Comparison of ENCODE assay signal across 12 mouse cellular contexts in the genomic region with DNA sequence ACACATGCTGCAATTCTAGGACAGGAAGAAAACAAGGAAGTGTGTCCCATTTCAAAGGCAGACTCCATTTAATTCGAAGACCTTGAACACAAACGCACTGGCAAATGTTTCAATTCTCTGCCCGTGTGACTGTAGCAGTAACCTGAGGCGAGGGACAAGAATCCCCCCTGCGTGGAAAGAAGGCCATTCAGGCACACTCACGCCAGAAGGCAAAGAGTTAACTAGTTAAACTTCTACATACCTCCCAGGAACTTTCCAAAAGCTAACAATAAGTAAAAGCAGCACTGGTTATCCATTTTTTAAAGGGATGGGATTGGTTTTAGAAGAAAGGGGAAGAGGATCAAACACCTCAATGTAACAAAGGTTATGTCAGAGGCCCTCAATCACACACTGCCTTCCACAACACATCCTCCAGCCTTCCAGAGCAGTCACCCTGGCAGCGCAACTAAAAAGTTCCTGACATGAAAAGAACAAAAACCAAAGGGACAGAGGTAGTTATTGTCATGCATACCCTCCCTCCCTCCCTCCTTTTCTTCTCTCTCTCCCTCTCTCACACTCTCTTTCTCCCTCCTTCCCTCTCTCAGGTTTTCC. TPM values are rescaled to one million over a fixed set of nuclear protein-coding genes. Genes with fewer than 3 reads are reported as not detected.
DNase-seq lines count a peak whose midpoint lies in the region; ATAC-seq and TF ChIP-seq lines count a peak whose summit lies in the region.
"Had no signal": no experiment of that assay in that cellular context is flagged by ENCODE, and none has a peak within 500 bp of the region (broad histone marks: within the 10 kb centered on the region; RNA-seq: fewer than 3 reads in every experiment).

No protein-coding gene starts in this region.

- peaks cover 60% of the 10 kb centered on the region for H3K4me1 ChIP-seq in heart, embryonic 10.5 days
- H3K4me1 ChIP-seq in kidney, embryonic 16.5 days (ENCODE audit: insufficient read depth, low read length) = peaks cover 30% of the 10 kb centered on the region
- peaks cover 27% of the 10 kb centered on the region for H3K4me1 ChIP-seq in cortical plate, adult 2 months (ENCODE audit: control insufficient read depth, insufficient read depth, low read length)
- peaks cover 35% of the 10 kb centered on the region for H3K4me1 ChIP-seq in hindbrain, embryonic 12.5 days

- 0 out of 2 replicates have a peak, but pooled peaks cover 3% of the 10 kb centered on the region for H3K36me3 ChIP-seq in heart, embryonic 10.5 days
- no peaks in the 10 kb centered on the region for H3K36me3 ChIP-seq in kidney, embryonic 16.5 days (ENCODE audit: insufficient read depth, low read length)
- no peaks in the 10 kb centered on the region for H3K36me3 ChIP-seq in hindbrain, embryonic 12.5 days

- ATAC-seq in kidney, embryonic 16.5 days (ENCODE audit: low FRiP score, low TSS enrichment) = 0 out of 2 replicates have a peak, but pooled peaks have one; percentile 25
- ATAC-seq in hindbrain, embryonic 12.5 days (ENCODE audit: low FRiP score) = no peak
- ATAC-seq: liver, postnatal 0 days had no signal

- no peak overlapping the region; the same call in 1 of the 2 replicates for H3K9ac ChIP-seq in kidney, embryonic 16.5 days (replicated peaks; ENCODE audit: low read length)
- H3K9ac ChIP-seq in hindbrain, embryonic 12.5 days = no peak overlapping the region
- H3K9ac ChIP-seq: liver, postnatal 0 days had no signal

- no peaks in the 10 kb centered on the region for H3K9me3 ChIP-seq in heart, embryonic 10.5 days
- no peaks in the 10 kb centered on the region for H3K9me3 ChIP-seq in kidney, embryonic 16.5 days (ENCODE audit: low read length)
- no peaks in the 10 kb centered on the region for H3K9me3 ChIP-seq in hindbrain, embryonic 12.5 days (replicated peaks)

- no peak overlapping the region for H3K4me3 ChIP-seq in heart, embryonic 10.5 days
- H3K4me3 ChIP-seq in kidney, embryonic 16.5 days (ENCODE audit: low read length) = no peak overlapping the region
- H3K4me3 ChIP-seq in cortical plate, adult 2 months (ENCODE audit: insufficient read depth, low read length) = no peak overlapping the region
- no peak overlapping the region for H3K4me3 ChIP-seq in hindbrain, embryonic 12.5 days

- no peaks in the 10 kb centered on the region for H3K27me3 ChIP-seq in heart, embryonic 10.5 days (ENCODE audit: insufficient read depth, poor library complexity, severe bottlenecking)
- no peaks in the 10 kb centered on the region for H3K27me3 ChIP-seq in kidney, embryonic 16.5 days (ENCODE audit: insufficient read depth, low read length)
- no peaks in the 10 kb centered on the region for H3K27me3 ChIP-seq in hindbrain, embryonic 12.5 days

- peak overlapping the region; percentile 17; the same call in 1 of the 2 replicates for H3K4me2 ChIP-seq in kidney, embryonic 16.5 days (replicated peaks; ENCODE audit: low read depth, low read length)
- H3K4me2 ChIP-seq in hindbrain, embryonic 12.5 days (replicated peaks) = no peak overlapping the region

- peak overlapping the region; percentile 77 for H3K27ac ChIP-seq in heart, embryonic 10.5 days
- 0 out of 2 replicates have a peak overlapping the region, but pooled peaks have one; percentile 29 for H3K27ac ChIP-seq in kidney, embryonic 16.5 days (ENCODE audit: low read length)
- peak overlapping the region; percentile 89 for H3K27ac ChIP-seq in cortical plate, adult 2 months (ENCODE audit: insufficient read depth, low read length)
- H3K27ac ChIP-seq in hindbrain, embryonic 12.5 days = peak overlapping the region; percentile 46; the same call in 1 of the 2 replicates

- TF ChIP-seq CTCF in cortical plate, adult 2 months (IDR thresholded peaks at IDR 0.05; ENCODE audit: extremely low read depth, insufficient read depth, low read length) = no peak

- no peak for TF ChIP-seq POLR2A in cortical plate, adult 2 months (IDR thresholded peaks at IDR 0.05; ENCODE audit: extremely low read depth, insufficient read depth, low read length)

- WGBS in heart, embryonic 10.5 days = 37% methylated on average over 7 of the region's 7 CpGs
- WGBS in kidney, embryonic 16.5 days = 24% methylated on average over 7 of the region's 7 CpGs
- WGBS in hindbrain, embryonic 12.5 days = 11% methylated on average over 7 of the region's 7 CpGs

- no peak for DNase-seq in heart, embryonic 10.5 days (ENCODE audit: low spot score)
- DNase-seq in heart, adult 9 months (ENCODE audit: low spot score in 2 of 2) = no peak
- DNase-seq in kidney, adult 11 months = no peak
- DNase-seq in adrenal gland, adult 2 months = no peak
- DNase-seq in spleen, postnatal 36 days (ENCODE audit: low spot score in 2 of 2) = no peak
- DNase-seq: cerebellum, postnatal 25 days; kidney, postnatal 4 days; liver, postnatal 0 days; spleen, adult 18-20 months had no signal

RNA-seq across cellular contexts. Expression of gene Zeb2, which starts 53.8 kb away (rescaled TPM):
- 22.8 and 25.1 TPM in 2 replicates for polyA plus RNA-seq in heart, embryonic 10.5 days (2016; fragmentation: Nextera tagmentation; extraction: Ambion mirVana)
- 49.3 and 57.6 TPM in 2 replicates for polyA plus RNA-seq in kidney, embryonic 16.5 days (2015; fragmentation: Nextera tagmentation; extraction: Ambion mirVana)
- polyA plus RNA-seq in cortical plate, adult 2 months (2012; rRNA removed) = 63.2 and 65.4 TPM in 2 replicates
- polyA plus RNA-seq in hindbrain, embryonic 12.5 days (2016; fragmentation: Nextera tagmentation; extraction: Ambion mirVana) = 47.3 and 60.5 TPM in 2 replicates
- total RNA-seq in adrenal gland, adult 2 months (2021) = 100 to 1,000 TPM; 162 to 223 TPM
- 9.8 and 12.4 TPM in 2 replicates for polyA plus RNA-seq in adrenal gland, adult 2 months (2012; rRNA removed)

Comparison
In these comparisons a context has a peak if more than half of its experiments do, and no peak if none do; other contexts are left out.
1. H3K27ac ChIP-seq: peak in every context shown above with its lines; median percentile 89 in cortical plate, adult 2 months; 77 in heart, embryonic 10.5 days; 46 in hindbrain, embryonic 12.5 days; 29 in kidney, embryonic 16.5 days.